Mouse (Mus musculus): Measurements from ENCODE around the gene Aspdh.

- TF ChIP-seq CTCF (IDR thresholded peaks at IDR 0.05; ENCODE audit: borderline replicate concordance, insufficient read depth, low read length), result no peak
- no peak for TF ChIP-seq POLR2A (IDR thresholded peaks at IDR 0.05; ENCODE audit: low read depth, low read length)
Observed at GRCm38 (mm10) chr7:44485572-44486195, 20.5 kb downstream of the Aspdh start.

Measured in embryonic fibroblast, embryonic 13.5 days (primary cell).